Mouse (Mus musculus) heart, embryonic 16.5 days (tissue): ENCODE results near the gene Sprr2b. TPM values are rescaled to one million over a fixed set of nuclear protein-coding genes. Genes with fewer than 3 reads are reported as not detected.

Experiments
- ATAC-seq: fragments of 200-750 bp; cut with Nextera tagmentation; replicated peaks from 2 replicates; pipeline ENCODE4 v1.8.0; 2017; ENCODE audit warnings: moderate number of reproducible peaks; ENCODE audit not compliant: insufficient read depth, low FRiP score; ENCODE audit errors: extremely low read depth
- H3K27ac ChIP-seq: fragments of 300-500 bp; sonication (generic); 2 replicates; pipeline ENCODE4 v1.5.1; 2014; ENCODE audit warnings: mild to moderate bottlenecking, low read length, control low read depth, moderate library complexity
- H3K27me3 ChIP-seq: fragments of 300-500 bp; sonication (generic); 2 replicates; pipeline ENCODE4 v1.6.1; 2014; ENCODE audit warnings: low read length, mixed read lengths; ENCODE audit not compliant: control insufficient read depth, insufficient read depth
- H3K36me3 ChIP-seq: fragments of 300-500 bp; sonication (generic); 2 replicates; pipeline ENCODE4 v1.6.1; 2014; ENCODE audit not compliant: control insufficient read depth, insufficient read depth
- H3K4me1 ChIP-seq: fragments of 300-500 bp; sonication (generic); 2 replicates; pipeline ENCODE4 v1.6.1; 2014; ENCODE audit warnings: low read length, mixed read lengths; ENCODE audit not compliant: control insufficient read depth, insufficient read depth
- H3K4me2 ChIP-seq: fragments of 300-500 bp; sonication (generic); 2 replicates; pipeline ENCODE4 v1.6.1; 2014; ENCODE audit warnings: low read depth, mild to moderate bottlenecking, control low read depth, low read length
- H3K4me3 ChIP-seq: fragments of 300-500 bp; sonication (generic); 2 replicates; pipeline ENCODE4 v1.5.1; 2014; ENCODE audit warnings: mild to moderate bottlenecking, control low read depth, low read length
- H3K9ac ChIP-seq: fragments of 300-500 bp; sonication (generic); 2 replicates; pipeline ENCODE4 v1.6.1; 2014; ENCODE audit warnings: low read length, control low read depth
- H3K9me3 ChIP-seq: fragments of 300-500 bp; sonication (generic); replicated peaks from 2 replicates; pipeline ENCODE4 v1.6.1; 2016; ENCODE audit warnings: low read length; ENCODE audit not compliant: control insufficient read depth
- WGBS: fragments of 180-500 bp; shearing (Covaris S2); extraction: QIAGEN DNeasy Blood & Tissue Kit; methylation state at CpG from one replicate; pipeline ENCODE4 v1.1.7; 2014; 5-methylcytosine and 5-hydroxymethylcytosine counted together
- polyA plus RNA-seq: library from polyadenylated mRNA; unstranded; fragments of >200 nt; fragmentation: Nextera tagmentation; extraction: Ambion mirVana; gene quantifications from 2 replicates; pipeline ENCODE4 v1.2.1, GENCODE M21; 2015

Sprr2b gene
- polyA plus RNA-seq, 1 experiment from 2014 or later: 0.21 TPM

DNA sequence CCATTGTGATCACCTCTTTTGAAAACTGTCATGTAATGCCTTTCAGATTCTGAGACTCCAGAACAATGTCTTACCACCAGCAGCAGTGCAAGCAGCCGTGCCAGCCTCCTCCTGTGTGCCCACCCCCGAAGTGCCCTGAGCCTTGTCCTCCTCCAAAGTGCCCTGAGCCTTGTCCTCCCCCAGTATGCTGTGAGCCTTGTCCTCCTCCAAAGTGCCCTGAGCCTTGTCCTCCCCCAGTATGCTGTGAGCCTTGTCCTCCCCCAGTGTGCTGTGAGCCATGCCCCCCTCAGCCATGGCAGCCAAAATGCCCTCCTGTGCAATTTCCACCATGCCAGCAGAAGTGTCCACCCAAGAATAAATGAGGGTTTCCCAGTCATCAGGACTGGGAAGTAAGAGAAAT is 964 bp downstream of the Sprr2b start:
- WGBS: 78% methylated on average over 2 of the region's 2 CpGs
- H3K36me3 ChIP-seq: no peaks in the 10 kb centered on the region
- no peaks in the 10 kb centered on the region for H3K4me1 ChIP-seq
- no peak overlapping the region for H3K27ac ChIP-seq
- H3K4me2 ChIP-seq: no peak overlapping the region
- no peak overlapping the region for H3K4me3 ChIP-seq
- ATAC-seq: no peak
- H3K9ac ChIP-seq: no peak overlapping the region
- H3K9me3 ChIP-seq: no peaks in the 10 kb centered on the region
- no peaks in the 10 kb centered on the region for H3K27me3 ChIP-seq

GRCm38 (mm10) chr3:92336278-92336677 is 19.9 kb downstream of the Sprr2b start:
- no peak overlapping the region for H3K4me3 ChIP-seq
- H3K9ac ChIP-seq: no peak overlapping the region
- H3K27ac ChIP-seq: no peak overlapping the region
- 59% methylated on average over 1 of the region's 1 CpGs for WGBS
- no peak overlapping the region for H3K4me2 ChIP-seq
- no peaks in the 10 kb centered on the region for H3K9me3 ChIP-seq
- H3K27me3 ChIP-seq: no peaks in the 10 kb centered on the region
- ATAC-seq: no peak
- H3K36me3 ChIP-seq: no peaks in the 10 kb centered on the region
- no peaks in the 10 kb centered on the region for H3K4me1 ChIP-seq

- H3K9ac ChIP-seq: no peak within 1 kb of the TSS
- H3K4me2 ChIP-seq: no peak within 1 kb of the TSS
- no peaks in the 10 kb centered on the region for H3K4me1 ChIP-seq
- H3K27me3 ChIP-seq: no peaks in the 10 kb centered on the region
- H3K36me3 ChIP-seq: no peaks in the 10 kb centered on the region
- WGBS: 82% methylated on average over 5 of the region's 5 CpGs
- no peak within 1 kb of the TSS for H3K27ac ChIP-seq
- no peak for ATAC-seq
- H3K4me3 ChIP-seq: no peak within 1 kb of the TSS
- H3K9me3 ChIP-seq: no peaks in the 10 kb centered on the region
Observed at GRCm38 (mm10) chr3:92338840-92339239, 22.4 kb downstream of the Sprr2b start, which contains the start of gene Sprr2d. Gene Sprr2d, plus strand, starts transcription at chr3:92339140.

DNA sequence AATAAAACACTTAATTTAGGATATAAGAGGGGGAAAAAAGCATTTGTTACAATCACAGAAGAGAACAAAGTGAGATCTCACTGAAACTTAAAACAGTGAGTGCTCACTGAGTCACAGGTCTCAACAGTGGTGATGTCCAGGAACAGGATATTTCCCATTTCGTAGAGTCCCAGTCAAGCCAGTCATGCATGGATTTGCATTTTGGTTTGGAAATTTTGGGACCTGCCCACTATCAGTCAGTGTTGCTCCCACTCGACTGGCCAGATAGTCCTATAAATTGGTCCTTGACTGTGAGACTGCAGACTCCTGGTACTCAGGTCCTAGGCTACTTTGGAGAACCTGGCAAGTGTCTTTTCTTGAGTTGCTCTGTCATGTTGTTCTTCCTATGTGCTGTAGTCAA is 35.4 kb downstream of the Sprr2b start, which contains the start of gene Sprr2e:
TSS of gene Sprr2e (plus strand) at position 301 of the 400 bp plus-strand sequence.
- Histone ChIP-seq H3K9me3 (no peaks in the 10 kb centered on the region), H3K4me3 (no peak within 1 kb of the TSS), H3K9ac (no peak within 1 kb of the TSS), H3K27ac (no peak within 1 kb of the TSS), H3K4me1 (no peaks in the 10 kb centered on the region), H3K4me2 (no peak within 1 kb of the TSS), H3K36me3 (no peaks in the 10 kb centered on the region), H3K27me3 (no peaks in the 10 kb centered on the region)
- ATAC-seq: no peak
- 70% methylated on average over 2 of the region's 2 CpGs for WGBS

- no peak for ATAC-seq
- Histone ChIP-seq H3K27me3 (no peaks in the 10 kb centered on the region), H3K9me3 (no peaks in the 10 kb centered on the region), H3K36me3 (no peaks in the 10 kb centered on the region), H3K4me1 (no peaks in the 10 kb centered on the region), H3K4me2 (no peak overlapping the region), H3K4me3 (no peak overlapping the region), H3K27ac (no peak overlapping the region), H3K9ac (no peak overlapping the region)
Observed at GRCm38 (mm10) chr3:92361619-92362018, 45.2 kb downstream of the Sprr2b start.

DNA sequence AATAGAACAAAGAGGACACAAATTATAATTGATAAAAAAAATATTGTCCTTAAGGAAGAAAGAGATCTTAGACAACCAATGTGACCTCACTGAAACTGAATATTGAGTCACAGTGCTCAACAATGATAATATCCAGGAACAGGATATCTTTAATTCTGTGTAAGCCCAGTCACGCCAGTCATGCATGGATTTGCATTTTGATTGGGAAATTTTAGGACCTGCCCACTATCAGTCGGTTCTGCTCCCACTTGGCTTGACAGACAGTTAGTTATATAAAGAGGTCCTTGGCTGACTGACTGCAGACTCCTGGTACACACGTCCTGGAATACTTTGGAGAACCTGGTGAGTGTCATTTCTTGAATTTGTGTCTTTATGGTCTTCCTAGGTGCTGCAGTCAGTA is 48.5 kb downstream of the Sprr2b start, which contains the start of gene Sprr2f:
TSS of gene Sprr2f (plus strand) at position 301 of the 400 bp plus-strand sequence.
- H3K4me1 ChIP-seq: no peaks in the 10 kb centered on the region
- no peak within 1 kb of the TSS for H3K4me3 ChIP-seq
- H3K27ac ChIP-seq: no peak within 1 kb of the TSS
- no peaks in the 10 kb centered on the region for H3K36me3 ChIP-seq
- 48% methylated on average over 3 of the region's 3 CpGs for WGBS
- no peak within 1 kb of the TSS for H3K4me2 ChIP-seq
- no peaks in the 10 kb centered on the region for H3K9me3 ChIP-seq
- no peaks in the 10 kb centered on the region for H3K27me3 ChIP-seq
- ATAC-seq: no peak
- no peak within 1 kb of the TSS for H3K9ac ChIP-seq

Other genes with a start within 250 kb of the Sprr2b start
- 0.13 and 0.29 TPM in 2 replicates for gene Lor, start 233.5 kb upstream of the Sprr2b start, polyA plus RNA-seq
- 0.12 TPM in 1 of 2 replicates, not detected in the other for gene Prr9, start 192.7 kb upstream of the Sprr2b start, polyA plus RNA-seq
- not detected in 2 replicates for gene Lelp1, start 173.9 kb upstream of the Sprr2b start, polyA plus RNA-seq
- gene Sprr2a1, start 100.8 kb upstream of the Sprr2b start, polyA plus RNA-seq: 0.22 and 0.62 TPM in 2 replicates
- 26.9 and 58.8 TPM in 2 replicates for gene Sprr2a2, start 100.7 kb upstream of the Sprr2b start, polyA plus RNA-seq
- gene Sprr2a3, start 31.2 kb upstream of the Sprr2b start, polyA plus RNA-seq: 1.9 and 3.6 TPM in 2 replicates
- not detected in 2 replicates for gene Sprr2d, start 22.5 kb downstream of the Sprr2b start, polyA plus RNA-seq
- gene Sprr2e, start 35.5 kb downstream of the Sprr2b start, polyA plus RNA-seq: not detected in 2 replicates
- gene Sprr2f, start 48.6 kb downstream of the Sprr2b start, polyA plus RNA-seq: 0.35 TPM in 1 of 2 replicates, not detected in the other
- gene Sprr2h, start 69.1 kb downstream of the Sprr2b start, polyA plus RNA-seq: not detected in 2 replicates
- not detected in 2 replicates for gene Sprr2i, start 91.4 kb downstream of the Sprr2b start, polyA plus RNA-seq
- gene Sprr2j-ps, start 101.5 kb downstream of the Sprr2b start, polyA plus RNA-seq: not detected in 2 replicates
- 3.8 and 18.9 TPM in 2 replicates for gene Gm9774, start 112.8 kb downstream of the Sprr2b start, polyA plus RNA-seq
- gene Sprr2k, start 116.0 kb downstream of the Sprr2b start, polyA plus RNA-seq: not detected in 2 replicates
- gene Sprr1b, start 122.2 kb downstream of the Sprr2b start, polyA plus RNA-seq: 0.19 TPM in 1 of 2 replicates, not detected in the other
- not detected in 2 replicates for gene Sprr3, start 142.1 kb downstream of the Sprr2b start, polyA plus RNA-seq
- 1.2 and 1.6 TPM in 2 replicates for gene Sprr1a, start 169.3 kb downstream of the Sprr2b start, polyA plus RNA-seq
- gene Sprr4, start 183.9 kb downstream of the Sprr2b start, polyA plus RNA-seq: not detected in 2 replicates
- gene 2310046K23Rik, start 217.9 kb downstream of the Sprr2b start, polyA plus RNA-seq: not detected in 2 replicates